Mouse (Mus musculus) lung, postnatal 0 days (tissue): Measurements from ENCODE around the gene Tec.

Source experiments
- CTCF ChIP-seq: IDR thresholded peaks from 2 replicates; pipeline ENCODE4 v1.5.1; 2016; ENCODE audit warnings: antibody characterized with exemption, mild to moderate bottlenecking
- EP300 ChIP-seq: IDR thresholded peaks from 2 replicates; pipeline ENCODE4 v1.6.1; 2016; ENCODE audit warnings: antibody characterized with exemption, mild to moderate bottlenecking, control low read depth

DNA sequence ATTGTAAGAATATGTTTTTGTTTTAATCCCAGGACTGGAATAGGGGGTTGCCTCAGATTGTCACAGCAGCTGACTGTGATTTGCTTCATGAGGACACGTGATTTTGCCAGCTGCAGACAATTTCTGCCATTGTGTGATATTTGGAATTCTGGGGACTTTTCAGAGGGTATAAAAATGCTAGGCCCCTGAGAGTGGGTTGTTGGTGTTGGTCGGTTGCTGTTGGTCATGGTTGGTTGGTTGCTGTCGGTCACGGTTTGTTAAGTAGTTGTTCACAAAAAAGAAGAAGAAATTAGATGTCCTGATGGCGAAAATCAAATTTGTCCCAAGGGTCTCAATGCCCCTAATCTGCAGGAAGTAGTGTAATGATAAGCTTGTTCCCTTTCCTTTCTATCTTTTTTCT lies 40.8 kb downstream of the Tec start:
- TF ChIP-seq EP300, result no peak
- TF ChIP-seq CTCF, result no peak
